Mouse (Mus musculus): ENCODE measurements at regions not wholly inside any gene's neighbourhood (a gene's known extent, or its start where the extent isn't known, plus 50 kb on each side); places are given as distances from the start of the nearest gene placed in this dataset.

DNA sequence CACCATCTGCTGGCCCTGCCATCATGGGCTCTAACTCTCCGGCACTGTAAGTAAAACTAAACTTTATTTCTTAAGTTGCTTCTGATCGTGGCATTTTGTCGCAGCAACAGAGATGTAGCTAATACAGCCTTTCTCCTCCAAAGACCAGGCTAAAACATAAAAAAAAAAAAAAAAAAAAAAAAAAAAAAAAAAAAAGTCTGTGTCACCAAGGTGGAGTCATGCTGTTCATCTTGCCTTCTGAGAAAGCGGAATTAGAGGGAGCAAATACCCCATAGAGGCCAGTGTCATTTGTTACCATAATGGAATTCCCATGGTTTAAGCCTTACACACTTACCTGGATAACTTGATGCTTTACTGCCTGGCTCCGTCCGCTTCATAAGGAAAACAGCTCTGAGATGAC is 136.9 kb upstream of the Rybp start:
- no peak for TF ChIP-seq EP300 (IDR thresholded peaks at IDR 0.05; ENCODE audit: low read depth)
- no peak for TF ChIP-seq CTCF (IDR thresholded peaks at IDR 0.05; ENCODE audit: low read depth)

Data from liver, postnatal 0 days (tissue).